Mouse (Mus musculus): Measurements from ENCODE around the gene Syne1. TPM values are rescaled to one million over a fixed set of nuclear protein-coding genes. Genes with fewer than 3 reads are reported as not detected.

Gene Syne1
- total RNA-seq, 2 experiments from 2014 or later = 30.1 to 36.5 TPM

DNA sequence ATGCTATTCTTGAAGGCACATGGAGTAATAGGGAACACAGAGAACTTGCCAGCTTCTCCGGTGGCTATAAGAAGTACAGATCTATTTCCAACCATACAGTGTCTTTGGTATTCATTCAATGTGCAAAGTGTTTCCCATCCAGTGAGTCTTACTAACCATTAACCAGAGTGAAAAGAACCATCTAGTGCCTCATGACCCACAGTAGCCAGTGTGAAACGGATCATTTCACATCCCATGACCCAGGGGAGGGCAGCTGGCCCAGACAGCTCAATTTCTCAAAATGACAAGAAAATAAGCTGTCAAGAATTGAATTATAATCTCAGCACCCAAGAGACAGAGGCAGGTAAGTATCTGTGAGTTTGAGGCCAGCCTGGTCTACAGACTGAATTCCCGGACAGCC is 315.1 kb downstream of the Syne1 start:
- no peak for ATAC-seq (replicated peaks; ENCODE audit: low FRiP score, low TSS enrichment, poor library complexity, severe bottlenecking)

DNA sequence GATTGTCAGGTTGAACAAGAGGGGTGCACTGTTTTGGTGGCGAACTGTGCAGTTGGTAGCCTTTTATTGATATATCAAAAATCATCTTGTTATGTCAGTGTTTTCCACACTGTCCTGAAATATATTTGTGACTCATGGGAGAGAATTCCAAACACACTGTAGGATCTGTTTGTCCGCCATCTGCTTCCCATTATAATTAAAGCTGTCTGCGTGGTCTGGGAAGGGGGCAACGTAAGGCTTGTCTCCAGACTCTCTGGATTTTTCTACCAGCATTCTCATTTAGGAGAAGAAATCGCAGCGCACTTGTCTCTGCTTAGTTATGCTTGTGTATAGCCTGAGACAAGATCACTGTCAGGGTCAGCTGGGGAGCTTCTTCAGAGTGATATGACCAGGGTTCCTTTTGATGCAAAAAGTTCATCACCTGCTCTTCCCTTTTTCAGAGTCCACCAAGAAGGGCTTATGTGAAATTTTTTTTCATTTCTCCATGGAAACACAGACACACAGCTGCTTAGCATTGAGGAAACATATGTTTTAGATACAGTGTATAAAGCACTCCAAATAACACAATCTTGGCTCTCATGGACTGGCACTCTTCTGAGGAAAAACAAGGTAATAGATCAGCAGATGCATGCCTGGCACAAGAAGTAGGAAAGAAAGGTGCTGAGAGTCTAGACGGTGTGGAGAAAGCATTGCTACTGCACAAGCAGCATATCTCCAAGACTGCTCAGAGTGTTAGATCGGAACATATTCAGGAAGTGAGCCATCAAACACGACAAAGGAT is 316.4 kb downstream of the Syne1 start:
- ATAC-seq (replicated peaks; ENCODE audit: low FRiP score, low TSS enrichment, poor library complexity, severe bottlenecking) = no peak

DNA sequence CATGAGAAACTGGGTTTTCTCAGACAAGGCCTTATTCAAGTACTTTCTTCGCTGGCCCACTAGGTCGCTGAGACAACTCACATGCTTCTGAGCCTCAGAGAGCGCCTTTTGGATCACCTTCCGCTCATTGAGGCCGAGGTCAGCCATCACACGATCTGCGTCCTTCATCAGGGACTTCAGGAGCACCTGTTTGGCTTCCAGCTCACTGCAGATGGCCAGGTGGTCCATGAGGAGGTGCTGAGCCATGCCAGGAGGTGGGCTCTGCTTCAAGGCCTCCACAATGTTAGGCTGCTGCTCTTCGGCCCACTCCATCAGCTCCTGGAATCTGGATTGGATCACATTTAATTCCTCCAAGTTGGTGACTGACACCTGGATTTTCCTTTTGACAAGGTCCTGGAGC is 322.2 kb downstream of the Syne1 start:
- no peak for ATAC-seq (replicated peaks; ENCODE audit: low FRiP score, low TSS enrichment, poor library complexity, severe bottlenecking)

DNA sequence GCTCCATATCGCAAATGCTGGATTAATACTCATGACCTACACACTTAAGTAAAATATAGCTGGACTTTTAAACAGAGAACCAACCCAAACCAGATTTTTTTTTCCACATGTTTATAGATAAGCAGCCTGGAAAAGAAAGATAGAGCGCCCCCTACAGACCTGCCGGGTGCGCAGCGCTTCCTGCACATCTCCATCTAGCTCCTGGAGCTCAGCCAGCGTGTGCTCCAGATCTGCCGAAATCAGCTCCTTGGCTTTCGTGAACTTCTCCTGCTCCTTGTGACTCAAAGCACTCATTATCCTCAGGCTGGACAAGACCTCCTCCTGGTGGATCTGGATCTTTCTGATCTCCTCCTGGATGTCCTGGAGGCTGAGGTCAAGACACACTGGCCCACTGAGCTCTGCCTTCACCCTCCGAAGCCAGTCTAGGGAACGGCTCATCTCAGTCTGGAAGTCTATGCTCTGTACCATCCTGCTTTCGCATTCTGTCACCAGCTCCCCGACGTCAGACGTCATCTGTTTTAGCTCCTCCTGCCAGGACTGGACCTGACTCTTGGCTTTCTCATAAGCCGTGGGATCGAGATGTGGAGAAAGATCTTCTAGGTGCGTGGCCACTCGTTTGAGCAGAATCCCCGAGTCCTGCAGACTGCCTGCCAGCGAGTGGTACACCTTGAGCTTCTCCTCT is 323.7 kb downstream of the Syne1 start:
- peak; percentile 85 for ATAC-seq (replicated peaks; ENCODE audit: low FRiP score, low TSS enrichment, poor library complexity, severe bottlenecking)

DNA sequence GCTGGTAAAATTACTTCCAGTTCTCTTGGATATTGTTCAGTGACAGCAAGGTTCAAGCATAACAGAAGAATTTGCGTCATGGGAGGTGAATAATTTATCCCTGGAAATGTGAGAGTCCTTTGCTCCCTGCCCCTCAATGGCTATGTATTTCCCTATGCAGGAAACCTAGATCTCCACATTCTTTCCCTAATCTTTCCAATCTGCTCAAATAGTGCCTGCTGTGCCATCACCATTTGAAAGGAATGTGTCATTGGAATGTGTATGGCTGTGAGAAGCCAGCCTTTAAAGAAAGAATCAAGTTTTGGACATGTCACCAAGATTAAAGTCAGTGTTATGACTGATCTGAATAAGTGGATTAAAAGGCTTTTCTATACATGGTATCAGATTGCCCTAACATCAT is 335.3 kb downstream of the Syne1 start:
- ATAC-seq (replicated peaks; ENCODE audit: low FRiP score, low TSS enrichment, poor library complexity, severe bottlenecking) = no peak

DNA sequence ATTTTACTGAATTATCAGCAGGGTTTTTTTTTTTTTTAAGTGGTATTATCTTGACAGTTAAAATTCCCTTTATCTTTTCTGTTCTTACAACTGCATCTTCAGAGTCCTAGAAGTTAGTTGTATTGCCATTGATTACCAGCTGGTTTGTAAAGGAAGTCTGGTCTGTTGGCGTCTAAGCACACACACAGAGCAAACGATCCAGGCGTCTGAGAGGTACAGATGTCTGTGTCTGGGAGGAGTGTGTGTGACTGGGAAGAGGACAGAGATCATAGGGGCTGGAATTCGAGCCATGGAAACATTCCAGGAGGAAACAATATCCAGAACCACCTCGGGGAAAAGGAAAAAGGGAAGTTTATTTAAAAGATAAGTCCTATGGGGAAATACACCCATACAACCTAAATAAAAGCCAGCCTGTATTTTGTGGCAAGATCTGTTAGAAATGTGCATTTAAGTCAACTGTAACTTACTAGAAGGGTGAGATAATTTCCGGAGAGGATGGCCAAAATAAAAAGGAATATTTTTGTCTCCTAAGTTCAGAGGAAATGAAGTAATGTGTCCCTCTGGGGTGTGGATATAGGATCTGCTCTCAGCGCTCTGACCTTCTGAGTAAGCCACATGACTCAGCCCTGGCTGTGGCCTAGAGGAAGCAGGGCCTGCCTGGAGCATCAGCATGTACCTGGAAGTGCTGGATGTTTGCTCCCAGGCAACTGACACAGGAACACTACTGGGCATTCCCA is 343.2 kb downstream of the Syne1 start:
- ATAC-seq (replicated peaks; ENCODE audit: low FRiP score, low TSS enrichment, poor library complexity, severe bottlenecking) = peak; percentile 68

DNA sequence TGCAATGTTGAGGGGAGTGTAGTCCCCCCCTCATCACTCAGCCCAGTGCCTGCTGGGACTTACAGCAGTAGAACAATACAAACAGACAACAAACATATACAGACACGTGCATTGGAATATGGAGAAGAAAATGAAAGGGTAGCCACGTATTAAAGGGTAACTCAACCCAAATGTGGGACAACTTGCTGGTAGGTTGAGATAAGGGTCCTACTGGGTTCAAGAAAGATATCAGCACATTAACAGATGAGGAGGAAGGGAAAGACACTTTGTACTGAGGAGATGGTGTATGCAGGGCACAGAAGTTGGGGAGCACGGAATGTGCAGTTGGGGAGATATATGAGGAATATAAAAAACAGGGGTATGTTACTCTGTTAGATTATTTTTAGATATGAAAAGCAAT is 345.3 kb downstream of the Syne1 start:
- ATAC-seq (replicated peaks; ENCODE audit: low FRiP score, low TSS enrichment, poor library complexity, severe bottlenecking) = peak; percentile 88

DNA sequence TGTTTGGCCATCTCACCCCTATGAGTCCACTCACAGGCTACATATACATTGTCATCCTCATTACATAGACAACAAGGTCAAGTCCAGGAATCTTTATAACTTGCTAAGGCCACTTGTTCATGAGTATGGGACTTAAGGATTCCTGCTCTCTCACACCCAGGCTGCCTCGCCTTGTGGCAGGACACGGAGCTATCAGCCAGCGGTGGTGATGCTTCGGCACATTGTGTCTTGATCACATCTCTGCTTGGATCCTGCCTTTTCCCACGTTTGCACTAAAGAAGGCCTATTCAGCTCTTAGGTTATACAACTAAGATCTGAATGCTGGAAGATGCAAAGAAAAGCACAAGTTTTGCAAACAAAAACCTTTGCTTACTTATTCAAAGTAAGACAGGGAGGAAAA is 345.7 kb downstream of the Syne1 start:
- ATAC-seq (replicated peaks; ENCODE audit: low FRiP score, low TSS enrichment, poor library complexity, severe bottlenecking) = 0 out of 2 replicates have a peak, but pooled peaks have one; percentile 12

DNA sequence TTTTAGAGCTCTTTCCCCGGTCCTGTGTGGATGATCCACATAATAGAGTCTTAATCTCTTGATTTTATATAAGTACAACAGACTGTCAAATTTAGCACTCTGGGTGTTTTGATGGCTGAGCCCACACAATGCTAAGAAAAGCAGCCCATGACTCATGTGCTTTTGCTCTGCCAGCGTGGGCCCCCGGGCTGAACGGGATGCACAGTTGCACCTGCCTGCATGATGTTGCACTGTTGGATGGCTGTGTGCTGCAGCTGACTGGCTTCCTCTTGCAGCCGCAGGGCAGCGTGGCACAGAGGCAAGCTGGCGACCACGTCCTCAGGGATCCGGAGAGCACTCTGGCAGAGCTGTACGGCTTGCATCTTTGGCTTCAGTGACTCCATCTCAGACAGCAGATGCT is 347.4 kb downstream of the Syne1 start:
- ATAC-seq (replicated peaks; ENCODE audit: low FRiP score, low TSS enrichment, poor library complexity, severe bottlenecking) = no peak

DNA sequence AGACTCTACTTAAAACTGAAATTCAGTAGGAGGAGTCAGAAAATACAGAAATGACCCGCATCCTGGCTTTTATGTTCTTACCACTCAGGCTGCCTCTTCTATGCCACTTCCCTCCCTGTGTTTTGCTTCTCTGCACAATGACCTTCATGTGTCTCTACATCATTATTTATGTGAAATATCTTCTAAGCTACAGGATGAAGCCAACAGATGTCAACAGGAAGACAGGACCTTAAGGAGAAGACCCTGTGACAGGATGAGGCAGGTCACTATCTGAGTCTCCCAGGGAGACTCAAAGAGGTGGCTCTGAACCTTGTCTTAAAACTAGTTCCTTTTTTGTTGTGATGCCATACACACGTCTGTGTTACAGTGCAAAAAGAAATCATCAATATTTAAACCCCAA is 353.9 kb downstream of the Syne1 start:
- no peak for ATAC-seq (replicated peaks; ENCODE audit: low FRiP score, low TSS enrichment, poor library complexity, severe bottlenecking)

DNA sequence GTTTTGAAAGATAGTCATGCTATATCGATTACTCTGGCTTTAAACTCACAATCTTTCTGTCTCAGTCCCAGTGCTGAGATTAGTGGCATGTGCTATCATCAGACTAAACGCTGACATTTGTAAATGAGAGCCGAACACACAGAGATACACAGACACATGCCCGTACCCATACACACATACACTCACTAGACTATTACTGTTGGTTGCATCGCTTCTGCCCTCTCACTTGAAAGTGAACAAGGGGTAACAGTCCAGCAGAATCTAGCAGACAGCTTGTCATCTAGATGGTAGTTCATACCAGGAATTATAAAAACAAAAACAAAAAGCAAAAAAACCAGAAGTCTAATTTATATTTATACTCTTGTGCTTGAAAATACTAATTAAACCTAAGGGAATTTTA is 355.0 kb downstream of the Syne1 start:
- no peak for ATAC-seq (replicated peaks; ENCODE audit: low FRiP score, low TSS enrichment, poor library complexity, severe bottlenecking)

DNA sequence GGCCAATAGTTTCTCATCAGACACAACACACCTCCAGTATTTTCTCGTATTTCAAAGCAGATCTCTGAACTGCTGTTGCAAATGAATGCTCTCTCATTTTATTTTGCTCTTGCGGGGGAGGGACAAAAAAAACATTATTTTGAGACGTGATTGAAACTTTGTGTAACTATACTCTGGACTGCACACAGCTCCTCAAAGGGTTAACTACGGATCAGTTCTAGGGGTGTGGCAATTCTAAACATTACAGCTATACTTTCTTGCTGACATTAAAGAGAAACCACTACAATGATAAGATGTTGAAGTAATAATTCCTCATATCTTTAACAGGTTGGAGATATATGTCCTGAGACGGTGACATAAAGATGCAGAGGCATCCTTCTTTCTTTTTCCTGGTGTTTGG is 356.0 kb downstream of the Syne1 start:
- peak; percentile 27 for ATAC-seq (replicated peaks; ENCODE audit: low FRiP score, low TSS enrichment, poor library complexity, severe bottlenecking)

DNA sequence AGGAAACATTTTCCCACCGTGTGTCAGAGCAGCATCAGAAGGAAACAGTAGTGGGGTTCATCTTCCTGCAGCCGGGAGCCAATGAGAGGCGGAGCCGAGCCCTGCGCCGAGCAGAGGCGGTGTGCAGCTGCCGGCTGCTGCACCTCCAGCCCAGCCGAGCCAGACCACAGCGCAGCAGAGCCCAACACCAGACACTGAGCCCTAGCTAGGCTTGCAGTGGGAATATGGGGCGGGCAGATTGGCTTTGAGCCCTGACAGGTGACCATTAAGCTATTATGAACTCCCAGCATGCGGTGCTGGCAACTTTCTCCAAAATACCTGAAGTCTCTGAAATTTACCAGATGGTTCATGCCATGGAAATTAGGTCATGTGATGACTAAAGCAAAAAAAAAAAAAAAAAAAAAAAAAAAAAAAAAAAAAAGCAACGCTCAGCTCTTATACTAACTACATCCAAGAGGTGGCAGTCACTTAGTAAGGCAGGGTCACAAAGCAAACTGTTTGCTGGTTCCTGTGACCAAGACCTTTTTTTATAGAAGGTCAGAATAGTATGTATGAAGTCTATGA is 356.5 kb downstream of the Syne1 start:
- ATAC-seq (replicated peaks; ENCODE audit: low FRiP score, low TSS enrichment, poor library complexity, severe bottlenecking) = peak; percentile 98

DNA sequence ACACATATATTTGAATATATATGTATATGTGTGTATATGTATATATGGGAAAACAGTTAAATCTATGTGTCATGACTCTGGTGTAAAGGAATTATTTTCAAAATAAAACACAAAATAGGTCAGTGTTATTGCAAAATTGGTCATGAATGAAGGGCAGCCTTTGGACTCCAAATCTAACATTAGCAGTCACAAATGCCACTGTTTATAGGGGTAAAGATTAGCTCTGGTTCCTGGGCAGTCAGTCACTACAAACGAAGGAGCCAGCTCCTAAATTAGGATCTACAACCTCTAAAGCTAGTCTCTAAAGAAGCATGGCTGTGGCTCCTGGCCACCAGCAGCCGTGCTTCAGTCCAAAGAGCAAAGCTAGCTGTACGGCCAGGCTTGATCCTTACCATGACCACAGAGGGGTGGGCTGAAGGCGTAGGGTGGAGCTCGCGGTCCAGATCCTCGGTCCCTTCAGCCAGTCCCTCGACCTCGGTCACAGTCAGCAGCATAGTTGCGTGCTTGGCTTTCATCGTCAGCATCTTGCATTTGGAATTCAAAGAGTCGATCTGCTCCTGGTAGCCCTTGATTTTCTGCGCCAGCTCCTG is 357.1 kb downstream of the Syne1 start:
- ATAC-seq (replicated peaks; ENCODE audit: low FRiP score, low TSS enrichment, poor library complexity, severe bottlenecking) = peak; percentile 81

DNA sequence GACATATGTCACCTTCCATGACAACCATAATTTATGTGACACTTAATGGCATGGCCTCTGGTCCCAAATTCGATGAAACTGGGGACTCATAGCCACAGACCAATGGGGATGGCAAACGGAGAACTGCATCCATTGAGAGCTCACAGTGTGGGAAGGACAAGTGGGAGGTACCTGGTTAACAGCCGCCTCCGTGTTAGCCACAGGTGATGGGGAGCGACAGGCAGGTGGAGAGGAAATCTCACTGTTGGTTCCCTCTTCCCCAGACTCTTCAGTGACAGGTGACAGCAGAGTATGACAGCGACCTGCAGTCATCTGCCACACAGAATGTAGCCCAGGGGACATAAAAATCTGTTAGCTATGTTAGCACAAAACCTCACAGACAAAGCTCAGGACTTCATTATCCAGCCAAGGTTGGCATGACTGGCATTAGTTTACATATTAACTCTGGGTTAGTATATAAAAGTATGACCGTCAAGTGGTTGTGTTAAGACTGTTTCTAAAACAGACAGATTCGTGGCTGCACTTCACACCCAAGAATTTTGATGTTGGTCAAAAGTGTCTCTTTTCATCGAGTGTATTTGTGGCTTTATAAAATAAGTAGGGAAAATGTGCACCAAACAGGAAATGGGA is 358.3 kb downstream of the Syne1 start:
- ATAC-seq (replicated peaks; ENCODE audit: low FRiP score, low TSS enrichment, poor library complexity, severe bottlenecking) = no peak

DNA sequence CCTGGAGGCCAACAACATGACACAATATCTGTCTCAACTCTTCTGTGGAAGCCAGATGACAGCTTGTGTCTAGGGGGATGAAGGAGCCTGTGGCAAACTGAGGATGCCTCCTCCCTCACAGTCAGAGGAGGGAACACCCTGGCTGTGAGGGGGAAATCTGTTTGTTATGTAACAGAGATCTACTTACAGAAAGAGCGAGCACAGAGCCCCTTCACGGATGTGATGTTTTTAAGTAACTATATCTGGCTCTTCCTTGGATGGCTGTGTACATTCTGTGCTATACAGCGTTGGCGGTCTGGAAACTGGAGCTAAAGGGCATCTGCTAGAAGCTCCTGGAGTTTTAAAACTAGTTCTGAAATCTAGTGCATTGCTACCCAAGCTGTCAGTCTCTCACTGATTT is 360.5 kb downstream of the Syne1 start:
- no peak for ATAC-seq (replicated peaks; ENCODE audit: low FRiP score, low TSS enrichment, poor library complexity, severe bottlenecking)

DNA sequence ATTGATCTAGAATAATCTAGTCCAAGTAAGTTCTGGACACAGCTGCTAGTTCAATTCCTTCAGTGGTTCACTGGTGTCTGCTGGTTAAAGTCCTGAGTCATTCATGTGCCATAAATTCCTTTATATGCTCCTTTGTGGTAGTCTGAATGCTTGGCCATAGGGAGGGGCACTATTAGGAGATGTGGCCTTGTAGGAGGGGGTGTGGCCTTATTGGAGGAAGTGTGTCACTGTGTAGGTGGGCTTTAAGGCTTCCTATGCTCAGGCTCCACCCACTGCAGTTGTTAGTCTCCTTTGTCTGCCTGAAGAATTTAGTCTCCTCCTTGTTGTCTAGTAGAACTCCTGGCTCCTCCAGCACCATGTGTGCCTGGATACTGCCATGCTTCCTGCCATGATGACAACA is 362.4 kb downstream of the Syne1 start:
- 0 out of 2 replicates have a peak, but pooled peaks have one; percentile 22 for ATAC-seq (replicated peaks; ENCODE audit: low FRiP score, low TSS enrichment, poor library complexity, severe bottlenecking)

DNA sequence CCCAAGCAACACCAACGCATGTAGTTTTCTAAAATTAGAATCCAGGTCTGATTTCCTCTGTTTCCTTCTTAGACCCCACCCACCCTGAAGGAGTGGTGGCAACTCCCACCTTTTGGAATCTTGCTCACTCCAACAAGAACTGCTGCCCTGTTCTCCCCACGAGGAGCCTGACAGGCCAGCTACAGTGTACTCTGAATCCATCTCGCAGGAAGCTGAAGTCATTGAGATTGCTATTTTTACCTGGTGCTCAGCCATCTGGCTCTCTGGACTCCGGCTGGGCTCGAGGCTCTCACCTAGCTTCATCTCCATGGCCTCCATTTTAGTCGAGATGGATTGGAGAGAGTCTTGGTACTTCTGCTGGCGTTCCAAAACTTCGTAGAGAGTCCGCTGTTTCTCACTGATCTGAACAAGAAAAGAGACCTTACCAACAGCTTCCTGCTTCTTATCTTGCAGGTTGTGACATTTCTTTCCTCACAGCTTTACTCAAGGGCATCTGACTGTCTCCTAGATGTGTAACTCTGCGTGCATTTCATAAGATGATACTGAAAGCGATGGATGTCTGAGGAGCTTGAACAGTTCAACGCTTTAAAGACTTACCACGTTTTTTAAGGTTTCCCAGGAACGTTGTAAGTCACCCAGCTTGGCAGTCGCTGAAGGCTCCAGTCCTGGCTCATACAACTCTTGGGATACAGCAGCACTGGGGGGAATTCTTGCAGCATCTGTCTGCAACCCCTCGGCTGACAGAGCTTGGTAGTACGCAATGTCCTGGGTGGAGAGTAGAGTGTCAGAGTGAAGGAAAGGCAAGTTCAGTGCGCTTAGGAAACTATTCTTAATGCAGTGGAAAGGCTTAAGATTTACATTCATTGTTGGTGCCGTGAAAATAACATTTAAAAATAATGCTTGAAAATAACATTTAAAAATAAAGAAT is 365.9 kb downstream of the Syne1 start:
- ATAC-seq (replicated peaks; ENCODE audit: low FRiP score, low TSS enrichment, poor library complexity, severe bottlenecking) = no peak
